Mouse (Mus musculus): Measurements from ENCODE around the gene Cpsf2. TPM values are rescaled to one million over a fixed set of nuclear protein-coding genes. Genes with fewer than 3 reads are reported as not detected.
A peak's percentile ranks its signal among the peaks of the same experiment; 100 is the strongest.
"Not testable (repeated sequence)": the region's sequence is repeated elsewhere in the genome, so short reads cannot be mapped to it uniquely, and the experiment has no call there.

The Cpsf2 gene
- polyA plus RNA-seq (2012; rRNA removed), result 13.8 and 16.1 TPM in 2 replicates

- DNase-seq (ENCODE audit: extremely low spot score in 1 of 2, low spot score in 1 of 2), result peak; percentile 41 to 79
Observed at GRCm38 (mm10) chr12:101975601-101976571, at the start of gene Cpsf2. Gene Cpsf2, plus strand, starts transcription at chr12:101975988.

GRCm38 (mm10) chr12:101928423-101928822, 47.4 kb upstream of the Cpsf2 start:
- DNase-seq (ENCODE audit: extremely low spot score in 1 of 2, low spot score in 1 of 2), result no peak

GRCm38 (mm10) chr12:101935223-101935622, 40.6 kb upstream of the Cpsf2 start:
- peak in 1 of 2 experiments; percentile 59 for DNase-seq (ENCODE audit: extremely low spot score in 1 of 2, low spot score in 1 of 2)

- DNase-seq (ENCODE audit: extremely low spot score in 1 of 2, low spot score in 1 of 2), result no peak
Observed at GRCm38 (mm10) chr12:101937572-101937971, 38.2 kb upstream of the Cpsf2 start.

GRCm38 (mm10) chr12:101947986-101948385, 27.8 kb upstream of the Cpsf2 start:
- peak in 1 of 2 experiments; percentile 17 for DNase-seq (ENCODE audit: extremely low spot score in 1 of 2, low spot score in 1 of 2)

DNA sequence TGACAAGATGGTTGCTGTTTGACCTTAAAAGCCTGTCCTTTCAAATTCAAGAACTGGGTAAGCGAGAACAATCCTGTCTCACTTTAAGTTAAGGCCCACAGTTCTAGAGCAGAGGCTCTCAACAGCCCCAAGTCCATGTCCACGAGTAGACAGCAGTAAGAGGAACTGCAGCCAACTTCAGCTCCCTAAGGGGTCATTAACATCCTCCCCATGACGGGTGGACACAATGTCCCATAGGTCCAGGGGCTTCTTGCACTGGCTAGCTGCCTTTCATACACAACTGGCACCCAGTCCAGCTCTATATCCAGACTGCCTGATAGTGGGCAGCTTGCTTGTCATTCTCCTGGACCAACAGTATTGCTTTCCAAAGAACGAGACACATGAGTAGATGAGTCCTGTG, 27.0 kb upstream of the Cpsf2 start:
- DNase-seq (ENCODE audit: extremely low spot score in 1 of 2, low spot score in 1 of 2), result no peak

- DNase-seq (ENCODE audit: extremely low spot score in 1 of 2, low spot score in 1 of 2), result not testable (repeated sequence)
Observed at GRCm38 (mm10) chr12:101955821-101956220, 20.0 kb upstream of the Cpsf2 start.

GRCm38 (mm10) chr12:101957079-101957941, 18.5 kb upstream of the Cpsf2 start:
- DNase-seq (ENCODE audit: extremely low spot score in 1 of 2, low spot score in 1 of 2), result no peak

GRCm38 (mm10) chr12:101957942-101958544, 17.7 kb upstream of the Cpsf2 start, which contains the start of gene Atxn3:
Gene Atxn3, minus strand, starts transcription at chr12:101958246.
- DNase-seq (ENCODE audit: extremely low spot score in 1 of 2, low spot score in 1 of 2), result peak; percentile 92 to 98

DNA sequence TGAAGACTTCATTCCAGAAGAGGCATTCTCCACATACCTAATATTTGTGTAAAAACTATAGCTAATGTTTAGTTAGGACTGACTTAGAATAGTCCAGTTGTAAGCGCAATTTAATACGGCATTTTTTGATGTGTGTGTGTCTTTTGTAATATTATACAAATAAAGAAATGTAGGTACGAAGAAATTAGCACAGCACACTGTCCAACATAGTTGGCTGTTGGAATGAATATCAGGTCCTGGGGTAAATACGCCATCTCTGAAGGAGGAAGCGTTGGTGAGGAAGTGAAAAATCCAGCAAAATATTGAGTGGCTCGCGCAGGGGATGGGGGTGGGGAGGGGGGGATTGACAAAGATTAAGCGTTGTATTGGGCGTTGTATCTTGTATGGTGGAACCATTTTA, 17.2 kb upstream of the Cpsf2 start:
- DNase-seq (ENCODE audit: extremely low spot score in 1 of 2, low spot score in 1 of 2), result no peak

DNA sequence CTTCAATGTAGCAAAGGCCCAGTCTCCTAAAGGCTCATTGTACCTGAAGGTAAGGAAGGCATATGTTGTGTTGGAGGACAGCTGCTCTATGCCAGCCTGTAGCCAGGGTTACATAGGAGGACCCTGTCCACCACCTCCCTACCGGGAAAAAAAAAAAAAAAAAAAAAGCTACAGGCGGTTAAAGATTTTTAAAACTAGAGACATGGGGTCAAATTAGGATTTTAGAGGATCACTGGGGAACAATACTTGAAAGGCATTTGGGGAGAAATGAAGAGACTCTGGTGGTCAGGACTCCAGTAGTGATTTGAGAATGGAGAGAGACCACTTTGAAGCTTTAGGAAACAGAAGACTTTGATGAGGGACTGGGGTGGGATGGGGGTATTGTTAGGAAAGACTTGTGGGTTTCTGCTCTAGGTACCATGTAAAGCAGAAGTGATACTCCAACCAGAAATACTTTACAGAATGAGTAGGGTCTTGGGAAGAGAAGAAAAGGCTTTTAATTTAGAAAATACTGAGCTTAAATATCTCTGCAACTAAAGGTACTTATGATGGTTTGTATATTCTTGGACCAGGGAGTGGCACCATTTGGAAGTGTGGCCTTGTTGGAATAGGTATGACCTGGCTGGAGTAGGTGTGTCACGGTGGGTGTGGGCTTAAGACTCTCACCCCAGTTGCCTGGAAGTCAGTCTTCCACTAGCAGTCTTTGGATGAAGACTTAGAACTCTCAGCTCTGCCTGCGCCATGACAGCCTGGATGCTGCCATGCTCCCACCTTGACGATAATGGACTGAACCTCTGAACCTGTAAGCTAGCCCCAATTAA, 16.6 kb upstream of the Cpsf2 start:
- not testable (repeated sequence) for DNase-seq (ENCODE audit: extremely low spot score in 1 of 2, low spot score in 1 of 2)

DNA sequence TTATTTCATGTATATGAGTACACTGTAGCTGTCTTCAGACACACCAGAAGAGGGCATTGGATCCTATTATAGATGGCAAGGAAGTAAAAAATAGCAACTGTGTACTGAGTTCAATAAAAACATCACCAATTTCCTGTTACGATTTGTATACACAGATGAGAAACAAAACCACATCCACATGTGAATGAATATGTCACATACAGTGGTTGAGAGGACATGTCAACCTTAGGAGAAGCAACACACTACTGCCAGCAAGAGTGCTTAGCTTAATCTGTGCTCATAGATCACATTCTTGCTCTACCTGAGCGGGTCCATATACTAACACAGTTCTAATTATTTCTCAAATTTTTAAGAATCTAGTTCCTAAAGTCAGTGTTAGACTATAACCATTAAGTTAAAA, 4.5 kb upstream of the Cpsf2 start:
- no peak for DNase-seq (ENCODE audit: extremely low spot score in 1 of 2, low spot score in 1 of 2)

- no peak for DNase-seq (ENCODE audit: extremely low spot score in 1 of 2, low spot score in 1 of 2)
Observed at GRCm38 (mm10) chr12:101972230-101972629, 3.6 kb upstream of the Cpsf2 start.

- DNase-seq (ENCODE audit: extremely low spot score in 1 of 2, low spot score in 1 of 2), result no peak
Observed at GRCm38 (mm10) chr12:101974571-101974970, 1.2 kb upstream of the Cpsf2 start.

GRCm38 (mm10) chr12:101975167-101975600, 604 bp upstream of the Cpsf2 start:
- DNase-seq (ENCODE audit: extremely low spot score in 1 of 2, low spot score in 1 of 2), result no peak

DNA sequence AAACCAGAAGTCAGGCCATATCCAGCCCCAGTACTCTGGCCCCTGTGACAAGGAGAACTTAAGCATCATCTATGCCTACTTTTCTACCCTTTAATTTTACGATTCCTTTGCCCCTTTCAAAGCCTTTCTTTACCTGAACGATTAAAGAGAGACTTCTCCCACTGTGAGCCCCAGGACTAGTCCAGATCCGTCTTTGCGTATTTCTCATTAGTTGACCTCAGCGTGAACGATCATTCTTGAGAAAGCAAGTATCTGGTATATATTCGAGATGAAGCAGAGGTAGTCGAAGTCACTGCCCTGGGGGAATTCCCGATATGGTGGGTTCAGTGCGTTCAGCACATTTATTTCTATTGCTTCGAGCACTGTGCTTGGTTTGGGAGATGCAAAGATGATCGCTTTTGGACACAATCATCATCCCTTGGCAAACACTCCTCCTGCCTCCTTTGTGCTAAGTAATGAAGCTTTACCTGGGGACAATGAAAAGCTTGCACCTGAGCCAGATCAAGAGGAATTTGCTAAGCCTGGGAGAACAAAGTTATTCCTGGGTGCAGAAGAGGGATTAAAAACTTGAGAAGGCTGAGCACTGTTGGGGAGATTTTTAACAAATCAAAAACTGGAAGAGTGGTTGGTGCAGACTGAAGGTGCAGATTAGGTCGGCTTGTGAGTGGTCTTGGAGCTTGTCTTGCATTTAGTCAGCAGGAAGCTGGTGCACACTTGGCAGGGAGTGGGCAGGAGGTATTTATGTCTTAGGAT, 1.0 kb downstream of the Cpsf2 start:
- DNase-seq (ENCODE audit: extremely low spot score in 1 of 2, low spot score in 1 of 2), result no peak

DNA sequence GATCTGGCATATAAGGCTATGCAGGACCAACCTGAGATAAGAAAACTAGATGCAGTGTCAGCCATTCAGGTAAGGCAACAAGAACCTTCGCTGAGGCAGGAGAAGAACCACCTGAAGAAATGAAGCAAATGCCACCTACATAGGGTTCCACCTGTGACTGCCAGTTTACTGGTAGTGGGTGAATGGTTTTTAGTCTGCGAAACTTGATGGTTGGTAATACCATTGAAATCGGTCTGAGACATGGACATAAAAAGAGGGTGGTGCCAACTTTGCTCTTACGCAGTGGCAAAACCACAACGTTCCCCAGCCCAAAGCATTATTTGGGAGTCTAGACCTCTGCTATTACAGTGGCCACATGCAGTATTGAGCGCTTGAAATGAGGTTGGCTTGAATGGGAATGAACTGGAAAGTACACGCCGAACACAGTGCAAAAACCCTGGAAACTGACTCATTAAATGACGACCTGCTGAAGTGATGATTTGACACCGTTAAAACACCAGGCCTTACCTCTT, 1.7 kb downstream of the Cpsf2 start:
- no peak for DNase-seq (ENCODE audit: extremely low spot score in 1 of 2, low spot score in 1 of 2)

DNA sequence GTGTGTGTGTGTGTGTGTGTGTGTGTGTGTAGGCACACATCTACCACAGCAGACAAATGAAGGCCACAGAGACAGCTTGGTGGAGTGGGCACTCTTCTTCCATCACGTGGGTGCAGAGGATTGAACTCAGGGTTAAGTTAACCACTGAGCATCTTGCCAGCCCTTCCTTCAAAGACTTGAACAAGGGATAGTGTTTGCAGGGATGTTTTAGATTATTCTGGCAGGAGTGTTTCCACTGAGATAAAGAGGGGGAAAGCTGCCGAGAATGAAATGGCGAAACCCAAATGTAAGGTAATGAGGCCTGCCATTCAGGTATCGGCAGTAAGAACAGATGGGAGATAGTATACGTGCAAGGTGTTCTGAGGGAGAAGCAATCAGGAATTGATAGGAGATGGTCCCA, 2.4 kb downstream of the Cpsf2 start:
- no peak for DNase-seq (ENCODE audit: extremely low spot score in 1 of 2, low spot score in 1 of 2)

- no peak for DNase-seq (ENCODE audit: extremely low spot score in 1 of 2, low spot score in 1 of 2)
Observed at GRCm38 (mm10) chr12:101978588-101978987, 2.8 kb downstream of the Cpsf2 start.
